Mouse (Mus musculus) liver, embryonic 11.5 days (tissue): ENCODE results near the gene Nubp2. TPM values are rescaled to one million over a fixed set of nuclear protein-coding genes. Genes with fewer than 3 reads are reported as not detected.

Experiments used
- ATAC-seq: fragments of 200-750 bp; cut with Nextera tagmentation; replicated peaks from 2 replicates; pipeline ENCODE4 v1.8.0; 2017; ENCODE audit warnings: moderate number of reproducible peaks, mild to moderate bottlenecking, moderate TSS enrichment, moderate library complexity; ENCODE audit not compliant: low FRiP score
- DNase-seq: peaks from one replicate; pipeline ENCODE4 v3.0.0-alpha.2; 2017; ENCODE audit warnings: low spot score
- H3K27ac ChIP-seq: fragments of 300-500 bp; sonication (generic); 2 replicates; pipeline ENCODE4 v1.5.1; 2014; ENCODE audit warnings: mild to moderate bottlenecking, low read depth, low read length, control low read depth
- H3K27me3 ChIP-seq: fragments of 300-500 bp; sonication (generic); replicated peaks from 2 replicates; pipeline ENCODE4 v1.6.1; 2014; ENCODE audit warnings: low read length, mixed read lengths; ENCODE audit not compliant: control insufficient read depth, insufficient read depth
- H3K36me3 ChIP-seq: fragments of 300-500 bp; sonication (generic); 2 replicates; pipeline ENCODE4 v1.6.1; 2014; ENCODE audit warnings: mild to moderate bottlenecking, low read length, moderate library complexity, mixed read lengths; ENCODE audit not compliant: control insufficient read depth, insufficient read depth
- H3K4me1 ChIP-seq: fragments of 300-500 bp; sonication (generic); replicated peaks from 2 replicates; pipeline ENCODE4 v1.6.1; 2014; ENCODE audit warnings: low read length, mixed read lengths; ENCODE audit not compliant: control insufficient read depth, insufficient read depth
- H3K4me2 ChIP-seq: fragments of 300-500 bp; sonication (generic); 2 replicates; pipeline ENCODE4 v1.6.1; 2014; ENCODE audit warnings: mild to moderate bottlenecking, control low read depth, moderate library complexity
- H3K4me3 ChIP-seq: fragments of 300-500 bp; sonication (generic); 2 replicates; pipeline ENCODE4 v1.5.1; 2014; ENCODE audit warnings: low read depth, low read length, control low read depth
- H3K9ac ChIP-seq: fragments of 300-500 bp; sonication (generic); 2 replicates; pipeline ENCODE4 v1.6.1; 2014; ENCODE audit warnings: low read depth, low read length, control low read depth
- H3K9me3 ChIP-seq: fragments of 300-500 bp; sonication (generic); 2 replicates; pipeline ENCODE4 v1.6.1; 2016; ENCODE audit warnings: low read length, inconsistent platforms, mixed read lengths; ENCODE audit not compliant: control insufficient read depth
- WGBS: fragments of 180-500 bp; shearing (Covaris S2); extraction: QIAGEN DNeasy Blood & Tissue Kit; methylation state at CpG from one replicate; pipeline ENCODE4 v1.1.7; 2014; 5-methylcytosine and 5-hydroxymethylcytosine counted together
- polyA plus RNA-seq: library from polyadenylated mRNA; unstranded; fragments of >200 nt; fragmentation: Nextera tagmentation; extraction: Ambion mirVana; gene quantifications from 2 replicates; pipeline ENCODE4 v1.2.1, GENCODE M21; 2014

The Nubp2 gene
- polyA plus RNA-seq, 1 experiment from 2014 or later: 123 TPM

- ATAC-seq (no peak), DNase-seq (no peak)
- Histone ChIP-seq H3K4me3 (no peak overlapping the region; the same call in 1 of the 2 replicates), H3K9me3 (no peaks in the 10 kb centered on the region), H3K36me3 (peaks cover 32% of the 10 kb centered on the region), H3K27ac (no peak overlapping the region; the same call in 1 of the 2 replicates), H3K4me1 (peaks cover 20% of the 10 kb centered on the region), H3K4me2 (no peak overlapping the region), H3K9ac (no peak overlapping the region; the same call in 1 of the 2 replicates), H3K27me3 (no peaks in the 10 kb centered on the region)
- 84% methylated on average over 19 of the region's 19 CpGs for WGBS
Observed at GRCm38 (mm10) chr17:24890151-24891092, 4.3 kb upstream of the Nubp2 start.

- peaks cover 23% of the 10 kb centered on the region for H3K4me1 ChIP-seq
- H3K4me2 ChIP-seq: peak overlapping the region; percentile 96; the same call in 1 of the 2 replicates
- H3K36me3 ChIP-seq: peaks cover 39% of the 10 kb centered on the region
- H3K27ac ChIP-seq: no peak overlapping the region
- ATAC-seq (no peak), DNase-seq (no peak)
- WGBS: 83% methylated on average over 3 of the region's 3 CpGs
- no peak overlapping the region for H3K9ac ChIP-seq
- H3K9me3 ChIP-seq: no peaks in the 10 kb centered on the region
- H3K4me3 ChIP-seq: peak overlapping the region; percentile 17; the same call in 1 of the 2 replicates
- no peaks in the 10 kb centered on the region for H3K27me3 ChIP-seq
Observed at GRCm38 (mm10) chr17:24888862-24889261, 2.7 kb upstream of the Nubp2 start.

GRCm38 (mm10) chr17:24887291-24888080 lies 1.3 kb upstream of the Nubp2 start:
- DNase-seq (no peak), ATAC-seq (no peak)
- Histone ChIP-seq H3K27me3 (no peaks in the 10 kb centered on the region), H3K4me2 (peak overlapping the region; percentile 96), H3K9ac (peak overlapping the region; percentile 80), H3K4me1 (peaks cover 18% of the 10 kb centered on the region), H3K9me3 (no peaks in the 10 kb centered on the region), H3K27ac (peak overlapping the region; percentile 60; the same call in 1 of the 2 replicates), H3K4me3 (peak overlapping the region; percentile 76), H3K36me3 (peaks cover 42% of the 10 kb centered on the region)
- WGBS: 60% methylated on average over 18 of the region's 18 CpGs

GRCm38 (mm10) chr17:24886932-24887271 lies 753 bp upstream of the Nubp2 start:
- under 1% methylated on average over 18 of the region's 18 CpGs for WGBS
- Histone ChIP-seq H3K27me3 (no peaks in the 10 kb centered on the region), H3K9ac (peak overlapping the region; percentile 80), H3K4me2 (peak overlapping the region; percentile 96), H3K36me3 (peaks cover 36% of the 10 kb centered on the region; the same call in 1 of the 2 replicates), H3K4me1 (peaks cover 18% of the 10 kb centered on the region), H3K27ac (peak overlapping the region; percentile 60), H3K9me3 (no peaks in the 10 kb centered on the region), H3K4me3 (peak overlapping the region; percentile 76)
- DNase-seq (no peak), ATAC-seq (peak; percentile 11)

GRCm38 (mm10) chr17:24885356-24886133 lies 604 bp downstream of the Nubp2 start:
- Histone ChIP-seq H3K9me3 (no peaks in the 10 kb centered on the region), H3K36me3 (peaks cover 28% of the 10 kb centered on the region; the same call in 1 of the 2 replicates), H3K4me2 (peak overlapping the region; percentile 92), H3K27ac (no peak overlapping the region; the same call in 1 of the 2 replicates), H3K4me1 (peaks cover 18% of the 10 kb centered on the region), H3K9ac (peak overlapping the region; percentile 74), H3K27me3 (no peaks in the 10 kb centered on the region), H3K4me3 (peak overlapping the region; percentile 76)
- ATAC-seq (no peak), DNase-seq (no peak)
- WGBS: 22% methylated on average over 22 of the region's 22 CpGs

- DNase-seq (no peak), ATAC-seq (no peak)
- no peaks in the 10 kb centered on the region for H3K27me3 ChIP-seq
- H3K4me2 ChIP-seq: peak overlapping the region; percentile 92; the same call in 1 of the 2 replicates
- H3K36me3 ChIP-seq: peaks cover 22% of the 10 kb centered on the region; the same call in 1 of the 2 replicates
- H3K9me3 ChIP-seq: no peaks in the 10 kb centered on the region
- H3K9ac ChIP-seq: no peak overlapping the region
- H3K4me1 ChIP-seq: peaks cover 18% of the 10 kb centered on the region
- WGBS: 84% methylated on average over 6 of the region's 6 CpGs
- H3K27ac ChIP-seq: no peak overlapping the region
- H3K4me3 ChIP-seq: peak overlapping the region; percentile 76
Observed at GRCm38 (mm10) chr17:24884391-24884790, 1.8 kb downstream of the Nubp2 start.

GRCm38 (mm10) chr17:24881738-24882440 lies 4.3 kb downstream of the Nubp2 start:
- no peak overlapping the region for H3K9ac ChIP-seq
- peaks cover 11% of the 10 kb centered on the region; the same call in 1 of the 2 replicates for H3K4me1 ChIP-seq
- H3K9me3 ChIP-seq: no peaks in the 10 kb centered on the region
- 52% methylated on average over 7 of the region's 7 CpGs for WGBS
- no peaks in the 10 kb centered on the region for H3K27me3 ChIP-seq
- H3K36me3 ChIP-seq: peaks cover 16% of the 10 kb centered on the region; the same call in 1 of the 2 replicates
- no peak overlapping the region for H3K4me3 ChIP-seq
- no peak overlapping the region for H3K27ac ChIP-seq
- H3K4me2 ChIP-seq: no peak overlapping the region
- DNase-seq (no peak), ATAC-seq (no peak)
